Mouse (Mus musculus) heart, embryonic 14.5 days (tissue): ENCODE measurements around the gene Sec22b. TPM values are rescaled to one million over a fixed set of nuclear protein-coding genes. Genes with fewer than 3 reads are reported as not detected.

Experiments
- ATAC-seq: fragments of 200-750 bp; cut with Nextera tagmentation; 2 replicates; pipeline ENCODE4 v1.8.0; 2017; ENCODE audit warnings: low read depth, moderate TSS enrichment; ENCODE audit not compliant: insufficient number of reproducible peaks, insufficient read depth, low FRiP score
- H3K27ac ChIP-seq, 2 experiments: fragments of 200-500 bp in 1 of 2; fragments of 300-500 bp in 1 of 2; sonication (generic) in 1 of 2; replicated peaks in 1 of 2; 2 replicates each; pipeline ENCODE4 v1.5.1; 2012 to 2014; ENCODE audit warnings: low read depth in 2 of 2, low read length in 2 of 2, control low read depth in 1 of 2, mild to moderate bottlenecking in 1 of 2, mixed read lengths in 1 of 2; ENCODE audit not compliant: control insufficient read depth in 1 of 2, insufficient read depth in 1 of 2
- H3K27me3 ChIP-seq: fragments of 300-500 bp; sonication (generic); 2 replicates; pipeline ENCODE4 v1.6.1; 2014; ENCODE audit warnings: mild to moderate bottlenecking, low read length, control low read depth; ENCODE audit not compliant: control insufficient read depth, insufficient read depth
- H3K36me3 ChIP-seq: fragments of 300-500 bp; sonication (generic); 2 replicates; pipeline ENCODE4 v1.6.1; 2014; ENCODE audit warnings: mild to moderate bottlenecking, control low read depth, low read length, mixed read lengths; ENCODE audit not compliant: control insufficient read depth, insufficient read depth
- H3K4me1 ChIP-seq, 2 experiments: fragments of 200-500 bp in 1 of 2; fragments of 300-500 bp in 1 of 2; sonication (generic) in 1 of 2; 2 replicates each; pipeline ENCODE4 v1.6.1; 2012 to 2014; ENCODE audit warnings: low read length in 2 of 2, control low read depth in 1 of 2, mixed read lengths in 1 of 2; ENCODE audit not compliant: control insufficient read depth in 2 of 2, insufficient read depth in 2 of 2
- H3K4me2 ChIP-seq: fragments of 300-500 bp; sonication (generic); 2 replicates; pipeline ENCODE4 v1.6.1; 2014; ENCODE audit warnings: mild to moderate bottlenecking, low read length
- H3K4me3 ChIP-seq, 2 experiments: fragments of 200-500 bp in 1 of 2; fragments of 300-500 bp in 1 of 2; sonication (generic) in 1 of 2; 2 replicates each; pipeline ENCODE4 v1.5.1; 2012 to 2014; ENCODE audit warnings: low read length in 2 of 2, mild to moderate bottlenecking in 2 of 2, control low read depth in 1 of 2, low read depth in 1 of 2, moderate library complexity in 1 of 2; ENCODE audit not compliant: control insufficient read depth in 1 of 2, insufficient read depth in 1 of 2
- H3K9ac ChIP-seq: fragments of 300-500 bp; sonication (generic); 2 replicates; pipeline ENCODE4 v1.6.1; 2014; ENCODE audit warnings: mild to moderate bottlenecking, low read length
- H3K9me3 ChIP-seq: fragments of 300-500 bp; sonication (generic); 2 replicates; pipeline ENCODE4 v1.6.1; 2016; ENCODE audit warnings: low read length, control low read depth; ENCODE audit not compliant: control insufficient read depth
- WGBS: fragments of 180-500 bp; shearing (Covaris S2); extraction: QIAGEN DNeasy Blood & Tissue Kit; methylation state at CpG from one replicate; pipeline ENCODE4 v1.1.7; 2014; 5-methylcytosine and 5-hydroxymethylcytosine counted together
- polyA plus RNA-seq: library from polyadenylated mRNA; unstranded; fragments of >200 nt; fragmentation: Nextera tagmentation; extraction: Ambion mirVana; gene quantifications from 2 replicates; pipeline ENCODE4 v1.2.1, GENCODE M21; 2014

The Sec22b gene
- polyA plus RNA-seq, 1 experiment from 2014 or later = 136 TPM

- H3K9ac ChIP-seq = no peak overlapping the region
- no peak for ATAC-seq
- no peak overlapping the region for H3K4me3 ChIP-seq
- H3K27me3 ChIP-seq = no peaks in the 10 kb centered on the region
- no peaks in the 10 kb centered on the region for H3K36me3 ChIP-seq
- no peaks in the 10 kb centered on the region for H3K4me1 ChIP-seq
- no peak overlapping the region for H3K27ac ChIP-seq
- no peak overlapping the region for H3K4me2 ChIP-seq
- 88% methylated on average over 5 of the region's 5 CpGs for WGBS
- no peaks in the 10 kb centered on the region for H3K9me3 ChIP-seq
These were observed 19.4 kb upstream of the Sec22b start for GRCm38 (mm10) chr3:97881576-97881975.

DNA sequence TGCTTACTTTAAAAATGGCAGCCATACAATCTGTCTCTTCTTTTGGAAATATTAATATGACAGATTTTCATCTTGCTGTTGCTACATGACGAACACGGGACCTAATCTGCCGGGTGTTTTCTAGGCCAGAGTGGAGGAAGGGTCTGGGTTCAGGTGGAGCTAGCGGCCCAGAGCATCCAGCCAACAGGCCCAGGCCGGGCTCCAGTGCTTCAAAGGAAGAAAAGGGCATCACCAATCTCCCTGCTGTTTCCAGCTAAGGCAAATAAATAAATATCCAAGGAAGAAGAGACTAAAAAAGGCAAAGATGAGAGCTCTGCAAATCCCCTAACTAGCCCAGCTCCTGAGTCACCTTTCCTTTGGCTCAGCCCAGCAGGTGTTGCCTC is 13.2 kb upstream of the Sec22b start:
- Histone ChIP-seq H3K27me3 (peaks cover 38% of the 10 kb centered on the region), H3K4me1 (no peaks in the 10 kb centered on the region), H3K4me2 (peak overlapping the region; percentile 82), H3K9ac (no peak overlapping the region), H3K27ac (no peak overlapping the region), H3K36me3 (no peaks in the 10 kb centered on the region), H3K4me3 (no peak overlapping the region), H3K9me3 (no peaks in the 10 kb centered on the region)
- WGBS = 71% methylated on average over 5 of the region's 5 CpGs
- ATAC-seq = no peak

GRCm38 (mm10) chr3:97888168-97888901 is 12.7 kb upstream of the Sec22b start, which contains the start of gene Pde4dip:
Gene Pde4dip, minus strand, starts transcription at chr3:97888707.
- H3K27me3 ChIP-seq = peaks cover 38% of the 10 kb centered on the region

GRCm38 (mm10) chr3:97890205-97890604 is 10.8 kb upstream of the Sec22b start:
- H3K27ac ChIP-seq = no peak overlapping the region
- 11% methylated on average over 6 of the region's 6 CpGs for WGBS
- ATAC-seq = no peak

More at GRCm38 (mm10) chr3:97888168-97888901, 12.7 kb upstream of the Sec22b start, which contains the start of gene Pde4dip:
- no peak; the same call in 1 of the 2 replicates for ATAC-seq
- Histone ChIP-seq H3K36me3 (no peaks in the 10 kb centered on the region), H3K4me3 (peak within 1 kb of the TSS; percentile 42 to 44), H3K4me1 (no peaks in the 10 kb centered on the region), H3K9ac (peak within 1 kb of the TSS; percentile 61), H3K27ac (no peak within 1 kb of the TSS), H3K4me2 (peak within 1 kb of the TSS; percentile 82), H3K9me3 (no peaks in the 10 kb centered on the region)
- WGBS = 1% methylated on average over 44 of the region's 44 CpGs

GRCm38 (mm10) chr3:97894695-97895094 is 6.3 kb upstream of the Sec22b start:
- Histone ChIP-seq H3K4me3 (no peak overlapping the region), H3K27me3 (peaks cover 18% of the 10 kb centered on the region), H3K9ac (no peak overlapping the region), H3K4me2 (no peak overlapping the region), H3K4me1 (no peaks in the 10 kb centered on the region), H3K9me3 (no peaks in the 10 kb centered on the region), H3K36me3 (no peaks in the 10 kb centered on the region), H3K27ac (no peak overlapping the region)
- no peak for ATAC-seq
- WGBS = 45% methylated on average over 6 of the region's 6 CpGs

More at GRCm38 (mm10) chr3:97890205-97890604, 10.8 kb upstream of the Sec22b start:
- no peaks in the 10 kb centered on the region for H3K4me1 ChIP-seq
- no peak overlapping the region for H3K9ac ChIP-seq
- no peaks in the 10 kb centered on the region for H3K9me3 ChIP-seq
- no peak overlapping the region for H3K4me2 ChIP-seq
- H3K4me3 ChIP-seq = no peak overlapping the region
- H3K27me3 ChIP-seq = peaks cover 38% of the 10 kb centered on the region
- H3K36me3 ChIP-seq = no peaks in the 10 kb centered on the region

- no peak for ATAC-seq
These were observed 2.6 kb upstream of the Sec22b start for GRCm38 (mm10) chr3:97898381-97898780.

DNA sequence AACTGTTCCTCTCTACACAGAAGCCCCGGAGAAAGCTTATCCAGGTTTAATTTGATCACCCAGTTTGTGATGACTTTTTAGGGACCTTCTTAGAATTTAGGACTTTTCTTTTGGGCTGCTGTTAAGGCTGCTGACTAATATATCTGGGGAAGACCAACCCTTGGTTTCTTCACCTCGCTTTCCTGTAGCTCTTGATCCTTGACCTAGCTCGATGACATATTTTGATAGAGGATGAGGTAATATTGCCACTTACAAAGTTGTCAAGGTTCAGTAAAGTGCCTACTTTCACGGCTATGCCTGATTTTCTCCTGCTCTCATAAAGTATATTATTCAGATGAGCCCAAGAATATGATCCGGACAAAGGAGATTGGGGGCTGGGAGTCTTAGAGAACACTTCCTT is 596 bp downstream of the Sec22b start:
- H3K9me3 ChIP-seq = no peaks in the 10 kb centered on the region
- no peaks in the 10 kb centered on the region for H3K27me3 ChIP-seq
- peak overlapping the region; percentile 97 for H3K9ac ChIP-seq
- peak overlapping the region; percentile 85 for H3K4me2 ChIP-seq
- WGBS = 10% methylated on average over 5 of the region's 5 CpGs
- no peak for ATAC-seq
- H3K4me3 ChIP-seq = peak overlapping the region; percentile 79 to 99
- peaks cover 7 to 25% of the 10 kb centered on the region in 2 experiments for H3K4me1 ChIP-seq
- peak overlapping the region; percentile 38 to 67; a peak in 3 of 4 replicates for H3K27ac ChIP-seq
- no peaks in the 10 kb centered on the region for H3K36me3 ChIP-seq

More at GRCm38 (mm10) chr3:97898381-97898780, 2.6 kb upstream of the Sec22b start:
- H3K9ac ChIP-seq = no peak overlapping the region
- H3K4me1 ChIP-seq = peaks cover 7 to 24% of the 10 kb centered on the region in 2 experiments
- H3K36me3 ChIP-seq = no peaks in the 10 kb centered on the region
- H3K27me3 ChIP-seq = no peaks in the 10 kb centered on the region
- no peaks in the 10 kb centered on the region for H3K9me3 ChIP-seq
- H3K27ac ChIP-seq = no peak overlapping the region
- 50% methylated on average over 3 of the region's 3 CpGs for WGBS
- no peak overlapping the region for H3K4me3 ChIP-seq
- no peak overlapping the region for H3K4me2 ChIP-seq
